Mouse (Mus musculus) urinary bladder, postnatal 25 days (tissue): ENCODE measurements around the gene Exph5.

Experiments used
- DNase-seq: peaks from one replicate; pipeline ENCODE4 v3.0.0; 2022; ENCODE audit warnings: low spot score

The Exph5 gene

DNA sequence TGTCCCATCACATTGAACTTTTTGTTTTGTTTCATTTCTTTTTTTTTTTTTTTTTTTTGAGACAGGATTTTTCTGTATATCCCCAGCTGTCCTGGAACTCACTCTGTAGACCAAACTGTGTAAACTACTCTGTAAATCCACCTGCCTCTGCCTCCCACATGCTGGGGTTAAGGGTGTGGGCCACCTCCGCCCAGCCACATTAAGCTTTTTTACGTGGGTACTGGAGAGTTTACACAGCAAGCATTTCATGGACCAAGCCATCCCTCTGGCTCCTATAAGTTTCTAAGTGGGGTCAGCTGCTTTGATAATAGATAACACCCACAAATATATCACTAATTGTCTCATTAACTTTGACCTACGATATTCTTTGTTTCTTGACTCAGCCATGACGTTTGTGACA, 107.1 kb downstream of the Exph5 start:
- no peak for DNase-seq

DNA sequence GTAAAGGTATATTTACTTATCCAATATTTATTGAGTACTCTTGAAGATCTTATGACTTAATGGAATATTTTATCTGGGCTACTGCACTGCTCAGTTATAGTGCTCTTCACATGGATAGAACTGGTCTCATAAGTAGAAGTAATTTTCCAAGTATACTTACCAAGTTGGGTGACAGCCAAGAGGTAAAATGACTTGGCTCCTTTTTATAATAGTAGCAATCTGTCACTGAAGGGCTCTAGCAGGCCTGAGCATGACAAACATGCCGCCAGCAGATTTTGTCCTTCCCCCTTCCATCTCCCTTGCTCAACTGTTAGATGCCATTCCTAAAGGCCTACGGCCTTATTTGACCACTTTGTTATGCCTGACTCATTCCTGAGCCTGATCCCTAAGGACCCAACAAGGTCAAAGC, 107.5 kb downstream of the Exph5 start:
- DNase-seq: no peak

- no peak for DNase-seq
Observed at GRCm38 (mm10) chr9:53409427-53409826, 108.0 kb downstream of the Exph5 start.

GRCm38 (mm10) chr9:53422133-53422896, 120.8 kb downstream of the Exph5 start:
- no peak for DNase-seq

DNA sequence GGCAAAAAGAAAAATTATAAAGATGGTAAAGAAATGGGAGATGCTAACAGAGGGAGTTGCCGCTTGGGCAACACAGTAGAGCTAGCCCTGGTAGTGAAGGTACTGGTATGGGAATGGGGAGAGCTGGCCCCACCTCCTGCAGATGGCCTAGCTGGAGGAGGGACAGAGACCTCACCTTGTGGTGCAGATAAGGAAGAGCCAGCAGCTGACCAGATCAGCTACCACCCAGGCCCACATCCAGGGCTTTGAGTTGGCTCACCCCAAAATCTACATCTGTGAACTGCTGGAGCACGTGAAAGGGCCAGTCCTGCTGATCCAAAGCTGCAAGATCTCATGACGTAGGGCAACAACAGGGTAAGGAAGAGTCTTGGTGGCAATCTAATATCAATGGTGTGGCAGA, 125.3 kb downstream of the Exph5 start:
- DNase-seq: no peak
